Mouse (Mus musculus) right cerebral cortex, postnatal 25 days (tissue): Measurements from ENCODE around the gene Lpxn.

Experiments used
- DNase-seq: peaks from one replicate; pipeline ENCODE4 v3.0.0; 2022

Gene Lpxn

GRCm38 (mm10) chr19:12795511-12796327 is at the start of gene Lpxn, which contains the start of gene Zfp91:
TSS of gene Lpxn (plus strand) at chr19:12796193.
TSS of gene Zfp91 (minus strand) at chr19:12796126.
- DNase-seq, result peak; percentile 96

DNA sequence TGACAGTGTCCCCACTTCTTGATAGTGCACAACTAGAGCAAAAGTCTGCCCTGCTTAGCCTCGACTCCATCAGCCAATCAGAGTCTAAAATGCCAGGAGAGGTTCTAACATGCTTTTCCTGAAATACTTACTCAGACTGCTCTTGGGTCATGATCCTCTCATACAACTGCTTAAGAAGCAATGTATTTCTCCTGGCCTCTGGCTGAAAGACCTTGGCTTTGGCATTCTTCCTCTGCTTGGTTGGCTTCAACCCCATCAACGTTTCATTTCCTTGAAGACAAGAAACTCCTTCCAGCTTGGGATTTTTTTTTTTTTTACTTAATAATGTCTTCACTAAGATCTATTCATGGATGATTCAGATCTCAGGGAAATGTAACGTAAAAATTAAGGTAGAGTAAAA is 39.7 kb upstream of the Lpxn start:
- no peak for DNase-seq

DNA sequence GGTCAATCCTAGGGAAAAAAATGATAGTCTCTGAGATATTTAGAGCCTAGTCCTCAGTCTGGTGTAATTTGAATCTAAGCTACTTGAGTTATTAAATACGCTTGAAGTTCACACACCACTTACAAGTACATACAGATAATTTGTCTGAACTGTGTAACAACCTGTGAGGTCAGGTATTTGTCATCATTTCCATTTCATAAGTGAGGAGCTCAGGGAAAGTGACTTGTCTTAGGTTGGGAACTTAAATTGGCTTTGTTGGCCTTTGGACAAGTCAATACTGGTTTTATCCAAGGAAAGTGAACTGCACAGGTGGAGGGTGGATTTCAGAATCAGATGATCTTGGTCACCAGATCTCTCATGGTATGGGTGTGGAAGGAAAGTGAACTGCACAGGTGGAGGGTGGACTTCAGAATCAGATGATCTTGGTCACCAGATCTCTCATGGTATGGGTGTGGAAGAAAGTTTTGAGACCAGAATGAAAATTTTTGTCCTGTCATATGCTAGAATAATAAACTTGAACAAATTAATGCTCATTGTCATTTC is 37.0 kb upstream of the Lpxn start:
- no peak for DNase-seq

DNA sequence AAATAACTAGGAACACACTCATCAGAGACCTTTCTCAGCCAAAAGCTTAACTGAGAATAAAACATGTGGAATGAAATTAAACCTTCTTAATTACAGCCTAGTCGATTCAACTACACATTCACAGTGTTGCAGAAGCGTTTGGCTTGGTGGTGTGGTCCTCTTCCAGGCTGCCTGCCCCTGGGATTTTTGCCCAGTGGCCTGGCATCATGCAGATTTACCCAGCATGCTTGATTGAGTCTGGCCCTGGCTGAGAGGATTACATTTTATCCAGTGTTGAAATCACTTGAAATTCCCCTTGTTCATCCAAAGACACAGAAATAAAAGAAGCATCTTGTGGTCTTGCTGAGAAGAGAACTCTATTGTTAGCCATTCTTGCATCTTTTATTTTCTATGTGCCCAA is 36.3 kb upstream of the Lpxn start:
- peak; percentile 15 for DNase-seq

DNA sequence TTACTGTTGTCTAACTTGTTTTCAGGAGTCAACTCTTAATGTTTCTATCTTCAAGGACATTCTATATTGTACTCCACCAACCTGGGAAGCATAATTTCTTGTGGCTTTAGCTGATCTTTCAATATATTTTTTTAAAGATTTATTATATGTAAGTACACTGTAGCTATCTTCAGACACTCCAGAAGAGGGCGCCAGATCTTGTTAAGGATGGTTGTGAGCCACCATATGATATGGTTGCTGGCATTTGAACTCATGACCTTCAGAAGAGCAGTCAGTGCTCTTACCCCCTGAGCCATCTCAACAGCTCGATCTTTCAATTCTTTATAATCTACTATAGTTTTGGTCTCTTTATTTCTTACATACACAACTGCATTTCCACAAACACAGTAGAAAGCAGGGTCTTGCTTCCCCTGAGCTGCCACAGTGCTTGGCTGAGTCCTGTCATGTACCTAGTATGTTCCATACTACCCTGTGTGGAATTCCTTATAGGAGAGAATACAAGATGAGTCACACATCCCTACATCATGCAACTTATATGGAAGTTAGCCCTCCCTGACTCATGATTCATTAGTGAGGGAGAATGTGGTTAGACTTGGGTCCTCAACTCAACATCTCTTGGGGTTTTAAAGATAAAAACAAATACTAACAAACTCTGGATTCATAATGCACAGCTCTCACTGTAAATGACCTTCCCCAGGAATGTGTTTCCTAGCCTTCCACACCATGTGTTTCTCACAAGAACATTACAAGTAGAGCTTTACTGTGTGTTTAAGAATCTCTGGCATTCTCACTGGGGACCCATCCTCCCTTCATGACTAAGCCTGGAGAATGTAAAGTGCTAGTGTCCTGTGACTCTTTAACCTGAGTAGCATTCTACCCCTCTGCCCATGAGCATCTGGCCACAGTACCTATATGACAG is 33.5 kb upstream of the Lpxn start:
- DNase-seq, result no peak

DNA sequence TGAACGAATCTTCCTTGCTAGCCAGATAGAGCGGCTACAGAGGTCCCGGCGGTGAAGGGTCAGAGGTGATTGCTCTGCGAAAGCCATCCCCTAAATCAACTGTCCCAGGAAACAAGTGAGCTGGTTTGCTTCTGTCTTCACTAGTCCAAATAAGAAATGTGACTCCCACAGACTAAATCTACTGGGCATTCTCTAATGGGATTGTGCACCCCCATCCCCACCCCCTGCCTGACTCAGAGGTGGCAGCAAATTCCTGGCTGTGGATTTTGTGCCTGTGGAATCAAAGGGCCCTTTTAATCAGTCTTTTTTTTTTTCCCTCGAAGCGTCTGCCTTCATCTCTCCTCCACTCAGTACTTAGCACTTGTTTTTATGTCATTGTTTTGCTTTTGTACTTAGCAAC is 30.7 kb upstream of the Lpxn start, which contains the start of gene Cntf:
TSS of gene Cntf (minus strand) at position 325 of the 400 bp plus-strand sequence.
- DNase-seq, result no peak

DNA sequence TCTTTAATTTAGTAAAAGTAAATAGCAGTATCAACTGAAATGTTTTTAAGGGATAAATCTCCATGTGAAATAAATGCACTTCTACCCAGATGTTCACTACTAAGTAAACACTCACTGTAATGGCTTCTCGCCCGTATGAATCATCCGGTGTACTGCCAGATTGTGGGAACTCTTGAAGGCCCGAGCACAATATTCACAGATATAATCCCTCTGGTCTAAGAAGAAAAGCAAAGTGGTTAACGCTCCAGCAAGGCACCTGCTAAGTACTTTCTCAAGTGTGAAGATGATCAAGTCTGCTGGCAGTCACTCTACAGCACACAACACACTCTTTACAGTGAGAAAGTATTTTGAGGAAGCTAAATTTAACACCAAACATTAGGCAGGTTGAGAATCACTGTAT is 25.1 kb upstream of the Lpxn start:
- DNase-seq, result no peak

DNA sequence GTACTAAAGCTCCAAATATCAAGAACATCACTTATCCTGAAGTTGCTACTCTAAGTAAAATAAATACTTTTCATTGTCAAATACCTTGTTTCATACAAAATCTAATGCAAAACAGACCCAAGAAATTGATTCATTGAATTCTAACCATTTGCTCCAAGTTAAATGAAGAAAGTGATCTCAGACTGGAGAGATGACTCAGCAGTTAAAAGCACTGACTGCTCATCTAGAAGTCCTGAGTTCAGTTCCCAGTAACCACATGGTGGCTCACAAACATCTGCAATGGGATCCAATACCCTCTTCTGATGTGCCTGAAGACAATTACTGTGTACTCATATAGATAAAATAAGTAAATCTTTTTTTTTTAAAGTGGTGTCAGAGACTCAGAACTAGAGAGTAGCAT is 15.6 kb upstream of the Lpxn start:
- DNase-seq, result no peak

DNA sequence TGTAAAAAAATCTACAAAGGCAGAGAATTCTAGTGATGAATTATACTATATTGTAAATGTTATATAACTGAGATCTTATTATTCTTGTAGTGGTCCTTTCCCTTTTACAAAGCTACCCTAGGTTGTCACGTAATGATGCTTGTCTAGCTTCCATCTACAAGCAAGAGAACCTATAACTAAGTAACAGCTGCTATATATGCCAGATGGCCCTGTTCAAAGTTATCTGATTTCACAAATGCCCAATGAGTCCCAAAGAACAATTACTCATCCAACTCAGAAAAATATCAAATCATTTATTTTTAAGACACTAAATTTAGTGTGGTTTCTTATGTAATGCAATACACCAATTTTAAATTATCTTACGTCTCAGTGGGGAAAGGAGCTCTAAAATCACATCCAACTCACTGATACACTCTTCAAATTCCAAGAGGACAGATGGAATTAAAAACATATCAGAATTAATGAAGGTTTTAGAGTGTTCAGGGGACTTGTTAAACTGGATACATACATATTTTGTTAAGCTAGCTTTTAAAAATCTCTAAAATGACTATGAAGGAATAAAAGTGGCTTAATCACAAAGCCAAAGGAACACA is 9.1 kb upstream of the Lpxn start:
- DNase-seq, result no peak

GRCm38 (mm10) chr19:12787721-12788120 is 8.3 kb upstream of the Lpxn start:
- no peak for DNase-seq

DNA sequence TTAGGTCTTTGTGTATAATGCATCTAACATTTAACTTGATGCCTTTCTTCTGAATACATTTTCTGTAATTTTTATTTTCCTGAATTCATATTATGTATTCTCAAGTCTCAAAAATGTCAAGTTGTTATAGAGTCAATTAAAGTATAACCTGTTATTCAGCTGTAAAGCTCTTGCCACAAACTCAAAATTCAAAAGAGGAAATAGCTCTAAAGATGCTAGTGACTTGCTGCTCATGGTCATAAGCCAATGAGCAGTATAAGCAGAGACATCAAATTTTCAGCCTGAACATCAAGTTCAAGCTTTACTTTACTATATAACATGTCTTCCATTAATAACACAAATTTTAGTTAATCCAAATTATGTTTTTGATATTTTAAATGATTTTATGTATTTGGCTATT is 3.6 kb upstream of the Lpxn start:
- no peak for DNase-seq

GRCm38 (mm10) chr19:12794056-12795044 is 1.6 kb upstream of the Lpxn start:
- DNase-seq, result peak; percentile 95

- DNase-seq, result no peak
Measured at GRCm38 (mm10) chr19:12795110-12795509, 883 bp upstream of the Lpxn start.

DNA sequence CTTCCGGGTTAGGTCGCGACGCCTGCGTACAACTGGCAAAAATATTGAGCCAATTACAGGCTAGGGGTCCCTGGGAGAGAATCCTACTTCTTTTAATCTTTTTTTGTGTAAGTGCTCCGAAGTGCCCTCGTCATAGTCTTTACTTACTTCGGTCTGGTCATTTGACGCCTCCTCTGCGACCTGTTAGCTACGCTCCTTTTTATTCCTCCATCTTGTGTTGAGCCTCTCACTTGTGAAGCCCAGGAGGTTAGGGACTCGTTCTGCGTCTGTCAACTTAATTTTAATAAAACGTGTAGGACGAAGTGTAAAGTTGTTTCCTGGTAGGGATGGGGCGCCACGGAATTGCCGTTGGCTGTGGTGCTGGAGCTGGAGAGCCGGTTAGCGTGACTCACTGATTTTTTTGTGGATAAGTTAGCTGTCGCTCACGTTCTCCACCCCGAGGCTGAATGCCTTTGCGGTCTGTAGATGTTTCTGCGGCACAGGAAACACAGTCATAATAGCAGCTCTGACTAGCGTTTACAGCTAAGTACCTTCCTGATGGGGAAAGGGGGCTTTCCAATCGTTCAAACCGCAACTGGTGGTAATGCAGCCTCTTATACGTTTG is 437 bp downstream of the Lpxn start:
- DNase-seq, result no peak

GRCm38 (mm10) chr19:12797071-12797470 is 1.1 kb downstream of the Lpxn start:
- no peak for DNase-seq

GRCm38 (mm10) chr19:12798404-12798803 is 2.4 kb downstream of the Lpxn start:
- no peak for DNase-seq

- no peak for DNase-seq
Measured at GRCm38 (mm10) chr19:12799081-12799480, 3.1 kb downstream of the Lpxn start.

GRCm38 (mm10) chr19:12800621-12801020 is 4.6 kb downstream of the Lpxn start:
- DNase-seq, result no peak

DNA sequence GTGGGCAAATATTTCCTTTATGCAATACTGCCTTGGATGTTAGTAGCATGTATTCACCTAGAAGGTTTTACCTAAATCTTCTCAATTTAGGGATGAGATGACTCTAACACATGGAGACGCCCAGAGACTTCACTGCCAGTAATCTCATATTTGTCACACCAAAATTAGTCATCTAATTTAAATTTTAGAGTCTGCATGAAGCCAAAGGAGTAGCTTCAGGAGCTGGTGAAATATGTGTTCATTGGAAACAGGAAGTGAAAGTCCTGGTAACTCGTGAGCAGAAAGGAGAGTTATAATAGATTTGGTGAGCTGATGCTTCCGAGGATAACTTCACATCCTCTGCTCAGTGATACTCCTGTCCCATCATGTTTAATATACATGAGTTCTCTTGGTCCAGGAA is 5.1 kb downstream of the Lpxn start:
- no peak for DNase-seq

DNA sequence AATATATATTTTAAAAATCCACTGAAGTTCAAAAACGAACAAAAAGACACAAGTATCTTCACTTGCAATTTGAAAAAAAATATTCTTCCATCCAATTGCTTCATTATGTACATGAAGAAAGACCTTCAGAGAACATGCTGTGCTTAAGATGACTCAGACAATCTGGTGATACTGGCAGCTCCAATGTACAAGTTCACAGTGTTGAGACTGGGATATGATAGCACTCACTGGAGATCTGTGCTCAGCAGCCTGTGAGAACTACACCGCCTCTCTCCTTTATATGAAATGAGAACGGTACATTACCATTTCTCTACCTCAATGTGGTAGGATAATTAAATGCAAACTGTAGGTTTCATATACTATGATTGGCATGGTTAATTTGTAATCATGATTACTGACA is 6.8 kb downstream of the Lpxn start:
- DNase-seq, result no peak

- DNase-seq, result no peak
Measured at GRCm38 (mm10) chr19:12804237-12804636, 8.2 kb downstream of the Lpxn start.
